Mouse (Mus musculus): Measurements from ENCODE around the gene Tysnd1. TPM values are rescaled to one million over a fixed set of nuclear protein-coding genes. Genes with fewer than 3 reads are reported as not detected.

The Tysnd1 gene
- polyA plus RNA-seq, 1 experiment from 2014 or later: 25.1 TPM

DNA sequence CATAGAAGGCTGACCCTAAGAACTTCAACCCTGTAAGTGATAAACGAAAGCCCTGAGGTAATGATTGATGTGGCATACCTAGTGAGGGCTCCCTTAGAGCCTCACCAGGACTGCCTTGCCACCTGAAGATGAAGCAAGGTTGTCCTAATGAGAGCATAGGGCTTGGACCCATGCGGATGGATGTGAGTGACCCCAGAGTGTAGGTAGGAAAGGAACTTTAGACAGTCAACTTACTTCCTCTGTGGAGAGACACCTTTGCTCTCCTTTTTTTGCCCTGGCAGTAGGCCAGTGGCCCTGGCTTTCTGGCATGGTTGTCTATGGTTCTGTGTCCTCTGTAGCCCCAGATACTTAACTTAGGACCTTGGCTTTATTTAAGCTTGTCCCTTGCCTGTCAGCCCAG lies 1.7 kb downstream of the Tysnd1 start:
- WGBS (ENCODE audit: insufficient replicate concordance): 90% methylated on average over 2 of the region's 2 CpGs
- Histone ChIP-seq H3K4me3 (ENCODE audit: low read depth, low read length) (peak overlapping the region; percentile 97), H3K36me3 (ENCODE audit: control insufficient read depth, insufficient read depth, low read length) (peaks cover 12% of the 10 kb centered on the region), H3K27ac (ENCODE audit: low read depth, low read length) (no peak overlapping the region), H3K4me2 (peak overlapping the region; percentile 100), H3K4me1 (ENCODE audit: control insufficient read depth, insufficient read depth, low read length) (peaks cover 10% of the 10 kb centered on the region), H3K9ac (ENCODE audit: low read depth, low read length) (no peak overlapping the region), H3K27me3 (ENCODE audit: control insufficient read depth, insufficient read depth, low read length) (no peaks in the 10 kb centered on the region), H3K9me3 (replicated peaks; ENCODE audit: control insufficient read depth, low read length) (no peaks in the 10 kb centered on the region)
- no peak for ATAC-seq (replicated peaks; ENCODE audit: insufficient number of reproducible peaks, low FRiP score, low TSS enrichment)

DNA sequence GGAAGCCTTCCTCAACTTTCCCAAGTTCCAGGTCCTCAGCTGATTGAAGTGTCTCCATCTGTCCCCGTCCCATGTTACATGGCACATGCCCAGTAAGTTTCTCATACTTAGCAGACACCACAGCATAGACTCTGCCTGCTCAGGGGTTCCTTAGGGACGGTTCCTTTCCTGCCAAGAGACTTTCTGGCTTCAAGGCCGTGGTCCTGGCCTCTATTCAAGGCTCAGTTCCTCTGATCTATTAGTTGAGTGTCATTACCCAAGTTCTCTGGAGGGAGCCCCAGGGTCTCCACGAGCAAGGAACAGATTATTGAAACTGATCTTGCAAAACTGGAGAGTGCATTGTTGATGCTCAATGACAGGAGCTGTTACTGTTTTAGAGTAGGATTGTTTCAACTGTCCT lies 9.3 kb downstream of the Tysnd1 start:
- no peak overlapping the region for H3K4me3 ChIP-seq (ENCODE audit: low read depth, low read length)
- H3K36me3 ChIP-seq (ENCODE audit: control insufficient read depth, insufficient read depth, low read length): peaks cover 4% of the 10 kb centered on the region; the same call in 1 of the 2 replicates
- no peak overlapping the region for H3K4me2 ChIP-seq
- H3K4me1 ChIP-seq (ENCODE audit: control insufficient read depth, insufficient read depth, low read length): no peaks in the 10 kb centered on the region
- no peak overlapping the region for H3K27ac ChIP-seq (ENCODE audit: low read depth, low read length)
- no peaks in the 10 kb centered on the region for H3K27me3 ChIP-seq (ENCODE audit: control insufficient read depth, insufficient read depth, low read length)
- H3K9ac ChIP-seq (ENCODE audit: low read depth, low read length): no peak overlapping the region
- 81% methylated on average over 4 of the region's 4 CpGs for whole genome bisulfite sequencing (ENCODE audit: insufficient replicate concordance)
- no peaks in the 10 kb centered on the region for H3K9me3 ChIP-seq (replicated peaks; ENCODE audit: control insufficient read depth, low read length)
- no peak for ATAC-seq (replicated peaks; ENCODE audit: insufficient number of reproducible peaks, low FRiP score, low TSS enrichment)

DNA sequence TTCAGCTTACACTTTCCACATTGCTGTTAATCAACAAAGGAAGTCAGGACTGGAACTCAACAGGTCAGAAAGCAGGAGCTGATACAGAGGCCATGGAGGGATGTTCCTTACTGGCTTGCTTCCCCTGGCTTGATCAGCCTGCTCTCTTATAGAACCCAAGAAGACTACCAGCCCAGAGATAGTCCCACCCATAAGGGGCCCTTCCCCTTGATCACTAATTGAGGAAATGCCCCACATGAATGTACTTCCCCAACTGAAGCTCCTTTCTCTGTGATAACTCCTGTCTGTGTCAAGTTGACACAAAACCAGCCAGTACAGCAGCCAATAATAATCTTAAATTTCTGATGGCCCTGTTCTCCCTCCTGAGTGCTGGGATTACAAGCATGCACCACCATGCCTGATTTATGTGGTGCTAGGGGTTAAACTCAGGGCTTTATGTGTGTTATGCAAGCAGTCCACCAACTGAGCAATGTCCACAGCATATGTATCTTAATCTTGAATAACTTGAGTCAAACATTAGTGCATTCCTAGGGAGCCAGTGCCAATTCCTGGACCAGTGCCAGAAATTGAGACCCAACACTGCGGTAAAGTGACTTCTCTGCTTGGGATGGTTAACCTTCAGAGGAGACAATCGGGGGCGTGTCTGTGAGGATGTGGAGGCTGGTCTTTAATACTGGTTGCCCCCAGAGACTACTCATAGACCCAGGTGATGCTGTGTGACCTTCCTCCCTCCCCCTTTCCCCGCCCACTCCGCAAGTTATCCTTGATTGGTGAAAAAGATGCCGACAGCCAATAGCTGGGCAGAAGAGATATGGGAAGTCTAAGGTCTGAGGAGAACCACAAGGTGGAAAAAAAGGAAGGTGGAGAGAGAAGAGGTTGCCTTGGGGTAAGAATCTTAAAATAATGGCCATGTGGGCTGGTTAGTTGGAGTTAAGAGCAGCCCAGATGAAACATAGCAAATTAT lies 11.4 kb downstream of the Tysnd1 start:
- Histone ChIP-seq H3K9ac (ENCODE audit: low read depth, low read length) (no peak overlapping the region), H3K4me1 (ENCODE audit: control insufficient read depth, insufficient read depth, low read length) (no peaks in the 10 kb centered on the region), H3K27ac (ENCODE audit: low read depth, low read length) (no peak overlapping the region), H3K27me3 (ENCODE audit: control insufficient read depth, insufficient read depth, low read length) (no peaks in the 10 kb centered on the region), H3K36me3 (ENCODE audit: control insufficient read depth, insufficient read depth, low read length) (peaks cover 3% of the 10 kb centered on the region; the same call in 1 of the 2 replicates), H3K4me2 (no peak overlapping the region), H3K9me3 (replicated peaks; ENCODE audit: control insufficient read depth, low read length) (no peaks in the 10 kb centered on the region), H3K4me3 (ENCODE audit: low read depth, low read length) (no peak overlapping the region)
- WGBS (ENCODE audit: insufficient replicate concordance): 70% methylated on average over 6 of the region's 6 CpGs
- no peak for ATAC-seq (replicated peaks; ENCODE audit: insufficient number of reproducible peaks, low FRiP score, low TSS enrichment)

DNA sequence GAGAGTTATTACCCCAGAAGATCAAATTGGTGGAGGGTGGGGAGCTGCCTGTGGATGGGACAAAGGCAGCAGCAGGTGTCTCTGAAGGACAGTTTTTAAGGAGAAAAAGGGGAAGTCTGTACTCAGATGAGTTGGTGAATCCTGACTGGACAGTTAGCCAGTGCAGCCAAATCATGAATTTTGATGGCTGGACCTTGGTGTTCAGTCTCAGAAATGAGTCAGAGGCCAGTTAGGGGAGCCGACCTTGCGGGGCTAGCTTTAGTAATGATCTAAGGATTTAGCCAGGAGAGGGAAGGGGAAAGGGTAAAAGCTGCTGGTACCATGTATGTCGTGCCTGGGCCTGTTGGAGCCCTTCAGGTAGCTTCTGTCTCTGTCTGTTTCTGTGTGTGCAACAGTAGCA lies 18.3 kb downstream of the Tysnd1 start:
- peaks cover 6% of the 10 kb centered on the region; the same call in 1 of the 2 replicates for H3K4me1 ChIP-seq (ENCODE audit: control insufficient read depth, insufficient read depth, low read length)
- no peaks in the 10 kb centered on the region; the same call in 1 of the 2 replicates for H3K27me3 ChIP-seq (ENCODE audit: control insufficient read depth, insufficient read depth, low read length)
- H3K4me3 ChIP-seq (ENCODE audit: low read depth, low read length): no peak overlapping the region
- no peaks in the 10 kb centered on the region for H3K36me3 ChIP-seq (ENCODE audit: control insufficient read depth, insufficient read depth, low read length)
- no peak for ATAC-seq (replicated peaks; ENCODE audit: insufficient number of reproducible peaks, low FRiP score, low TSS enrichment)
- 70% methylated on average over 3 of the region's 3 CpGs for WGBS (ENCODE audit: insufficient replicate concordance)
- no peaks in the 10 kb centered on the region for H3K9me3 ChIP-seq (replicated peaks; ENCODE audit: control insufficient read depth, low read length)
- no peak overlapping the region for H3K9ac ChIP-seq (ENCODE audit: low read depth, low read length)
- H3K27ac ChIP-seq (ENCODE audit: low read depth, low read length): no peak overlapping the region
- H3K4me2 ChIP-seq: no peak overlapping the region

DNA sequence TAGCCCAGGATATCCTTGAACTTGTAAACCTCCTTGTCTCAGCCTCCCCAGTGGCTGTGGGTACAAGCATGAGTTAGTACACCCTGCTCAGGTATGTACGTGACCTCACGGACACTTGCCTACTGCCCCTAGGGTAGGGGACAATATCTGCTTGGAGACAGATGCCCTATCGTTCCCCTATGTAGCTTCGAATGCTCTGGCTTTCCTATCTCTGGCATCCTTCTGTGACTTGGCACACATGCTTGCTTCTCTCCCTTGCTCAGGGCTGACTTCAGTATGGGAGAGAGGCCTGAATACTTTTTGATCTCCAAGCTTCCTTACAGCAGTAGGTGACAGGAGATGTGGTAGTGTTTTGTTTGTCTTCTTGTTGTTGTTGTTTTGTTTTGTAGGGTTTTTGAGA lies 18.8 kb downstream of the Tysnd1 start:
- H3K4me2 ChIP-seq: no peak overlapping the region
- no peak for ATAC-seq (replicated peaks; ENCODE audit: insufficient number of reproducible peaks, low FRiP score, low TSS enrichment)
- WGBS (ENCODE audit: insufficient replicate concordance): 83% methylated on average over 4 of the region's 4 CpGs
- H3K4me3 ChIP-seq (ENCODE audit: low read depth, low read length): no peak overlapping the region
- H3K9ac ChIP-seq (ENCODE audit: low read depth, low read length): no peak overlapping the region
- H3K27ac ChIP-seq (ENCODE audit: low read depth, low read length): no peak overlapping the region
- H3K36me3 ChIP-seq (ENCODE audit: control insufficient read depth, insufficient read depth, low read length): no peaks in the 10 kb centered on the region
- no peaks in the 10 kb centered on the region; the same call in 1 of the 2 replicates for H3K27me3 ChIP-seq (ENCODE audit: control insufficient read depth, insufficient read depth, low read length)
- H3K9me3 ChIP-seq (replicated peaks; ENCODE audit: control insufficient read depth, low read length): no peaks in the 10 kb centered on the region
- H3K4me1 ChIP-seq (ENCODE audit: control insufficient read depth, insufficient read depth, low read length): peaks cover 6% of the 10 kb centered on the region; the same call in 1 of the 2 replicates

DNA sequence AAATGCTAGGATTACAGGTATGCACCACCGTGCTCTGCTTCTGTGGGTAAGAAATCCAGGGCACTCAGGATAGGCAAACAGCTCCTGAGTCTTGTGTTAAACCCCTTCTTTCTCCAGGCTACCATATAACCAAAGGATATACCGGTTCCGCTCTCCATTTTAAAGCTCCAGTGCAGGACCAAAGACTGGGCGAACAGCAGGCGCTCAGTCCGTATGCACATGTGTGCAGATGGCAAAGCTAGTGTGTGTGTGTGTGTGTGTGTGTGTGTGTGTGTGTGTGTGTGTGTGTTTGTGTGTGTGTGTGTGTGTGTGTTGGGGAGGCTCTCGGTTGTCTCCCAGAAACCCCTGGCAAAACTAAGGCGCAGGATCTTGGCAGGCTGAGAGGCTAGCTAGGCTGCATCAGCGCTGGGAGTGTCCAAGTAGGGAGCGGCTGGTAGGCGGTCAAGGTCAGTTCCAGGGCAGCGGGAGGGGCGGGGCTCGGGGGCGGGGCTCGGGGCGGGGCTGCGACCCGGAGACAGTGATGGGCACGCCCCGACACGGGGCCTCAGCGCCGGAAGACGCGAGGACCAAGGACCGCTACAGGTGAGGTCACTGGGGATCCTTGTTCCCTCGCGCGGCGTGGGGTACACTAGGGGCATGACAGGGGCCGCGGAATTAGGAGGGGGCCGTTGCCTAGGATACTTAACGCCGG lies 19.6 kb downstream of the Tysnd1 start, which contains the start of gene Aifm2:
Gene Aifm2 (plus strand): TSS at position 493 of the 691 bp plus-strand sequence.
- peak; percentile 89 for ATAC-seq (replicated peaks; ENCODE audit: insufficient number of reproducible peaks, low FRiP score, low TSS enrichment)
- peak within 1 kb of the TSS; percentile 75 for H3K9ac ChIP-seq (ENCODE audit: low read depth, low read length)
- H3K9me3 ChIP-seq (replicated peaks; ENCODE audit: control insufficient read depth, low read length): no peaks in the 10 kb centered on the region
- no peaks in the 10 kb centered on the region; the same call in 1 of the 2 replicates for H3K27me3 ChIP-seq (ENCODE audit: control insufficient read depth, insufficient read depth, low read length)
- peak within 1 kb of the TSS; percentile 93 for H3K4me2 ChIP-seq
- H3K27ac ChIP-seq (ENCODE audit: low read depth, low read length): peak within 1 kb of the TSS; percentile 12; the same call in 1 of the 2 replicates
- peaks cover 6% of the 10 kb centered on the region; the same call in 1 of the 2 replicates for H3K4me1 ChIP-seq (ENCODE audit: control insufficient read depth, insufficient read depth, low read length)
- peak within 1 kb of the TSS; percentile 67 for H3K4me3 ChIP-seq (ENCODE audit: low read depth, low read length)
- no peaks in the 10 kb centered on the region for H3K36me3 ChIP-seq (ENCODE audit: control insufficient read depth, insufficient read depth, low read length)
- 13% methylated on average over 34 of the region's 36 CpGs for WGBS (ENCODE audit: insufficient replicate concordance)

DNA sequence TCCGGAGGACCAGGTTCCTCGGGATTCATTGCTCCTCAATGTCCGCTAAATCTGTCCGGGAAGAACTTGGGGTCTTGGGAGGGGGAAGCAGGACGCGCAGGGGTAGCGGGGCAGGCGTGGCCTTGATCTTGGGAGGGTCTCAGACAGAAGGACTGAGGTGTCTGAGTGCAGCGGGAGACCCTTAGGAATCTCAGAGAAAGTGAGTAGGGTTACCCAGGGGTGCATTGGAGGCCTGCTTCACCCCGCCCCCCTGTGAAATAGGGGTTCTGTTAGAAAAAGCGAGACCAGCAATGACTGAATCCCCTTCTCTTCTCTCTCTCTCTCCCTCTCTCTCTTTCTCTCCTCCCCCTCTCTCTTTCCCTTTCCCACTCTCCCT lies 20.1 kb downstream of the Tysnd1 start:
- Histone ChIP-seq H3K4me2 (peak overlapping the region; percentile 93), H3K9me3 (replicated peaks; ENCODE audit: control insufficient read depth, low read length) (no peaks in the 10 kb centered on the region), H3K4me1 (ENCODE audit: control insufficient read depth, insufficient read depth, low read length) (peaks cover 6% of the 10 kb centered on the region; the same call in 1 of the 2 replicates), H3K4me3 (ENCODE audit: low read depth, low read length) (peak overlapping the region; percentile 67), H3K9ac (ENCODE audit: low read depth, low read length) (peak overlapping the region; percentile 75), H3K27me3 (ENCODE audit: control insufficient read depth, insufficient read depth, low read length) (no peaks in the 10 kb centered on the region; the same call in 1 of the 2 replicates), H3K27ac (ENCODE audit: low read depth, low read length) (no peak overlapping the region), H3K36me3 (ENCODE audit: control insufficient read depth, insufficient read depth, low read length) (no peaks in the 10 kb centered on the region)
- WGBS (ENCODE audit: insufficient replicate concordance): 4% methylated on average over 11 of the region's 11 CpGs
- no peak; the same call in 1 of the 2 replicates for ATAC-seq (replicated peaks; ENCODE audit: insufficient number of reproducible peaks, low FRiP score, low TSS enrichment)

DNA sequence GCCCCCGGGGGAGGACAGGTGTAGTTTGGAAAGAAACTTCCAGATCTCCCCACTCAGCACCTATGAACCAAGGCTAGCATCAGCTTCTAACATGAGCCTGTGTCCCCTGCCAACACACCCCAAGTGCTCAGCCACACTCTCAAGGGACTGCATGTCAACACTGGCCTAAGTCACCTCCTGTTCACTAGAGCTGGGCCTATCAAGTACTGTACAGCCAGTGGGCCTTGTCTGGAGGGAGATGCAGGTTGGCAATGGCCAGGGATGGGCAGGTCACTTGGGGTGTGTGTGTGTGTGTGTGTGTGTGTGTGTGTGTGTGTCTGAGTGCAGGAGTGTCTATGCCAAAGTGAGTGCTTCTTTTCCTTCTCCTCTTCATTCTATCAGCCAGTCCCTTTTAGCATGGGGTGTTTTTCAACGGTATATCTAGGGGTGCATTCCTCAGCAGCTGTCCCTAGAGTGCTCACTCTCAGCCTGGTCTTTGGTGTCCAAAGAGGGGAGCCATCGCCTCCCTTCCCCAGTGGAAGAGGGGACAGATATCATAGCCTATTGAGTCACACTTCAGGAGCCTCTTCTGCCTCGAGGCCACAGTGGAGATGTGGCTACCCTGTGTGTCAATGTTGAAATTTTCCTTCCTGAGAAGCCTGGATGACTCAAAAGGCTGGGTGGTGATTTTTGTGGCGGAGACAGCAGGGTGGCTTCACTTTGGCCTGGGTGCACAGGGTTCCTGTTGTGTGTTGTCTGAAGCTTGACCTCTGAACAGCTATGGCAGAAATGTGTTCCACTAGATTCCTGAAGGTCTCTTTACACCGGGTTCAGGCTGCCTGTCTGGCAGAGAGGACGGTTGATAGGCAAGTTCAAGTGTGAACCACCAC lies 20.9 kb downstream of the Tysnd1 start:
- H3K4me1 ChIP-seq (ENCODE audit: control insufficient read depth, insufficient read depth, low read length): peaks cover 6% of the 10 kb centered on the region; the same call in 1 of the 2 replicates
- H3K9ac ChIP-seq (ENCODE audit: low read depth, low read length): peak overlapping the region; percentile 75
- no peak for ATAC-seq (replicated peaks; ENCODE audit: insufficient number of reproducible peaks, low FRiP score, low TSS enrichment)
- no peaks in the 10 kb centered on the region for H3K36me3 ChIP-seq (ENCODE audit: control insufficient read depth, insufficient read depth, low read length)
- 70% methylated on average over 7 of the region's 7 CpGs for WGBS (ENCODE audit: insufficient replicate concordance)
- no peaks in the 10 kb centered on the region; the same call in 1 of the 2 replicates for H3K27me3 ChIP-seq (ENCODE audit: control insufficient read depth, insufficient read depth, low read length)
- H3K4me2 ChIP-seq: peak overlapping the region; percentile 93
- peak overlapping the region; percentile 67 for H3K4me3 ChIP-seq (ENCODE audit: low read depth, low read length)
- no peaks in the 10 kb centered on the region for H3K9me3 ChIP-seq (replicated peaks; ENCODE audit: control insufficient read depth, low read length)
- H3K27ac ChIP-seq (ENCODE audit: low read depth, low read length): no peak overlapping the region

All from heart, embryonic 11.5 days (tissue).